Mouse (Mus musculus) lung, embryonic 14.5 days (tissue): ENCODE results near the gene Hmgb2. TPM values are rescaled to one million over a fixed set of nuclear protein-coding genes. Genes with fewer than 3 reads are reported as not detected.

Source experiments
- ATAC-seq: fragments of 200-750 bp; cut with Nextera tagmentation; 2 replicates; pipeline ENCODE4 v1.8.0; 2017; ENCODE audit warnings: mild to moderate bottlenecking, moderate TSS enrichment, moderate library complexity; ENCODE audit not compliant: insufficient read depth
- DNase-seq: peaks from one replicate; pipeline ENCODE4 v3.0.0-alpha.2; 2015
- H3K27ac ChIP-seq: fragments of 300-500 bp; sonication (generic); 2 replicates; pipeline ENCODE4 v1.5.1; 2014; ENCODE audit warnings: low read depth, mild to moderate bottlenecking, moderate library complexity
- H3K27me3 ChIP-seq: fragments of 300-500 bp; sonication (generic); 2 replicates; pipeline ENCODE4 v1.6.1; 2014; ENCODE audit warnings: low read length, control low read depth; ENCODE audit not compliant: insufficient read depth
- H3K36me3 ChIP-seq: fragments of 300-500 bp; sonication (generic); 2 replicates; pipeline ENCODE4 v1.6.1; 2014; ENCODE audit warnings: control low read depth; ENCODE audit not compliant: insufficient read depth
- H3K4me1 ChIP-seq: fragments of 300-500 bp; sonication (generic); 2 replicates; pipeline ENCODE4 v1.6.1; 2014; ENCODE audit warnings: antibody characterized with exemption, control low read depth; ENCODE audit not compliant: insufficient read depth
- H3K4me2 ChIP-seq: fragments of 300-500 bp; sonication (generic); 2 replicates; pipeline ENCODE4 v1.6.1; 2014; ENCODE audit warnings: mild to moderate bottlenecking
- H3K4me3 ChIP-seq: fragments of 300-500 bp; sonication (generic); 2 replicates; pipeline ENCODE4 v1.5.1; 2014; ENCODE audit warnings: low read depth, low read length
- H3K9ac ChIP-seq: fragments of 300-500 bp; sonication (generic); 2 replicates; pipeline ENCODE4 v1.6.1; 2014
- H3K9me3 ChIP-seq: fragments of 300-500 bp; sonication (generic); 2 replicates; pipeline ENCODE4 v1.6.1; 2016; ENCODE audit warnings: low read depth, low read length, control low read depth
- CTCF ChIP-seq: IDR thresholded peaks from 2 replicates; pipeline ENCODE4 v1.5.1; 2016; ENCODE audit warnings: antibody characterized with exemption, low read depth
- WGBS: fragments of 180-500 bp; shearing (Covaris S2); extraction: QIAGEN DNeasy Blood & Tissue Kit; methylation state at CpG from one replicate; pipeline ENCODE4 v1.1.7; 2014; 5-methylcytosine and 5-hydroxymethylcytosine counted together
- polyA plus RNA-seq: library from polyadenylated mRNA; unstranded; fragments of >200 nt; fragmentation: Nextera tagmentation; extraction: Ambion mirVana; gene quantifications from 2 replicates; pipeline ENCODE4 v1.2.1, GENCODE M21; 2014

Hmgb2 gene
- polyA plus RNA-seq, 1 experiment from 2014 or later, result 503 TPM

- no peaks in the 10 kb centered on the region for H3K36me3 ChIP-seq
- H3K27ac ChIP-seq, result no peak overlapping the region
- TF ChIP-seq CTCF, result peak; percentile 82
- peak; percentile 95 for DNase-seq
- H3K4me3 ChIP-seq, result no peak overlapping the region
- no peaks in the 10 kb centered on the region for H3K9me3 ChIP-seq
- WGBS, result 38% methylated on average over 12 of the region's 12 CpGs
- ATAC-seq, result peak; percentile 52; the same call in 1 of the 2 replicates
- no peaks in the 10 kb centered on the region for H3K27me3 ChIP-seq
- no peak overlapping the region for H3K4me2 ChIP-seq
- H3K9ac ChIP-seq, result no peak overlapping the region
- H3K4me1 ChIP-seq, result no peaks in the 10 kb centered on the region
Measured at GRCm38 (mm10) chr8:57540110-57540838, 28.6 kb downstream of the Hmgb2 start.

DNA sequence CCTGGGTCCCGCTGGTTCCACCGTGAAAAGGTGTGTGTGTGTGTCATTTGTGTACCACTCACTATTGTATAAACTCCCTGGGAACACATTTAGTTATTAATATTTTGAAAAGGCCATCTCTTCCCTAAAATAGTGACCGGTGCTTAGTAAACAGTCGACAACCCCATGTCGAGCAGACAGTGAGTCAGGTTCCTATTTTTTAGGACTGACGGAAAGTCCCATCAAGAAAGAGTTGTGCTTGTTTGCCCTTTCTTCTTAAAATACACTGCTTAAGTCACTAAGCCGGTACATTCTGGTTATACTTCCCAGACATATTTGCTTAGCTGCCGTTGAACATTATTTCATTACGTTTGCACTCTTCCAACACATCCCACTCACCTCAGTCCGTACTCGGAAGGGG is 29.2 kb downstream of the Hmgb2 start:
- no peak overlapping the region for H3K4me3 ChIP-seq
- H3K27ac ChIP-seq, result no peak overlapping the region
- H3K9ac ChIP-seq, result no peak overlapping the region
- no peaks in the 10 kb centered on the region for H3K9me3 ChIP-seq
- DNase-seq (no peak), ATAC-seq (no peak; the same call in 1 of the 2 replicates)
- H3K36me3 ChIP-seq, result no peaks in the 10 kb centered on the region
- H3K4me1 ChIP-seq, result no peaks in the 10 kb centered on the region
- H3K4me2 ChIP-seq, result no peak overlapping the region
- no peak for TF ChIP-seq CTCF
- H3K27me3 ChIP-seq, result no peaks in the 10 kb centered on the region
- 79% methylated on average over 11 of the region's 11 CpGs for WGBS

GRCm38 (mm10) chr8:57541405-57541804 is 29.7 kb downstream of the Hmgb2 start:
- 82% methylated on average over 9 of the region's 9 CpGs for WGBS
- no peak for TF ChIP-seq CTCF

GRCm38 (mm10) chr8:57546401-57546800 is 34.7 kb downstream of the Hmgb2 start:
- DNase-seq (no peak), ATAC-seq (no peak)
- no peaks in the 10 kb centered on the region for H3K36me3 ChIP-seq
- TF ChIP-seq CTCF, result no peak
- H3K4me1 ChIP-seq, result no peaks in the 10 kb centered on the region
- no peaks in the 10 kb centered on the region for H3K9me3 ChIP-seq
- no peak overlapping the region for H3K27ac ChIP-seq
- H3K4me3 ChIP-seq, result no peak overlapping the region
- no peaks in the 10 kb centered on the region for H3K27me3 ChIP-seq
- no peak overlapping the region for H3K4me2 ChIP-seq
- WGBS, result 86% methylated on average over 3 of the region's 3 CpGs
- no peak overlapping the region for H3K9ac ChIP-seq

More at GRCm38 (mm10) chr8:57541405-57541804, 29.7 kb downstream of the Hmgb2 start:
- Histone ChIP-seq H3K4me3 (no peak overlapping the region), H3K36me3 (no peaks in the 10 kb centered on the region), H3K27me3 (no peaks in the 10 kb centered on the region), H3K9ac (no peak overlapping the region), H3K4me1 (no peaks in the 10 kb centered on the region), H3K4me2 (no peak overlapping the region), H3K9me3 (no peaks in the 10 kb centered on the region), H3K27ac (no peak overlapping the region)
- DNase-seq, result no peak
- ATAC-seq, result no peak

- no peak for TF ChIP-seq CTCF
- 83% methylated on average over 3 of the region's 3 CpGs for WGBS
- Histone ChIP-seq H3K4me3 (no peak overlapping the region), H3K4me2 (no peak overlapping the region), H3K9ac (no peak overlapping the region), H3K9me3 (no peaks in the 10 kb centered on the region), H3K4me1 (no peaks in the 10 kb centered on the region), H3K36me3 (no peaks in the 10 kb centered on the region), H3K27ac (no peak overlapping the region), H3K27me3 (no peaks in the 10 kb centered on the region)
- DNase-seq, result no peak
- no peak for ATAC-seq
Measured at GRCm38 (mm10) chr8:57546834-57547233, 35.1 kb downstream of the Hmgb2 start.

GRCm38 (mm10) chr8:57547581-57547980 is 35.9 kb downstream of the Hmgb2 start:
- DNase-seq (no peak), ATAC-seq (no peak)
- no peak for TF ChIP-seq CTCF
- no peaks in the 10 kb centered on the region for H3K9me3 ChIP-seq
- no peak overlapping the region for H3K27ac ChIP-seq
- H3K9ac ChIP-seq, result no peak overlapping the region
- WGBS, result 35% methylated on average over 12 of the region's 12 CpGs
- no peaks in the 10 kb centered on the region for H3K4me1 ChIP-seq
- no peak overlapping the region for H3K4me2 ChIP-seq
- H3K27me3 ChIP-seq, result no peaks in the 10 kb centered on the region
- H3K36me3 ChIP-seq, result no peaks in the 10 kb centered on the region
- no peak overlapping the region for H3K4me3 ChIP-seq

DNA sequence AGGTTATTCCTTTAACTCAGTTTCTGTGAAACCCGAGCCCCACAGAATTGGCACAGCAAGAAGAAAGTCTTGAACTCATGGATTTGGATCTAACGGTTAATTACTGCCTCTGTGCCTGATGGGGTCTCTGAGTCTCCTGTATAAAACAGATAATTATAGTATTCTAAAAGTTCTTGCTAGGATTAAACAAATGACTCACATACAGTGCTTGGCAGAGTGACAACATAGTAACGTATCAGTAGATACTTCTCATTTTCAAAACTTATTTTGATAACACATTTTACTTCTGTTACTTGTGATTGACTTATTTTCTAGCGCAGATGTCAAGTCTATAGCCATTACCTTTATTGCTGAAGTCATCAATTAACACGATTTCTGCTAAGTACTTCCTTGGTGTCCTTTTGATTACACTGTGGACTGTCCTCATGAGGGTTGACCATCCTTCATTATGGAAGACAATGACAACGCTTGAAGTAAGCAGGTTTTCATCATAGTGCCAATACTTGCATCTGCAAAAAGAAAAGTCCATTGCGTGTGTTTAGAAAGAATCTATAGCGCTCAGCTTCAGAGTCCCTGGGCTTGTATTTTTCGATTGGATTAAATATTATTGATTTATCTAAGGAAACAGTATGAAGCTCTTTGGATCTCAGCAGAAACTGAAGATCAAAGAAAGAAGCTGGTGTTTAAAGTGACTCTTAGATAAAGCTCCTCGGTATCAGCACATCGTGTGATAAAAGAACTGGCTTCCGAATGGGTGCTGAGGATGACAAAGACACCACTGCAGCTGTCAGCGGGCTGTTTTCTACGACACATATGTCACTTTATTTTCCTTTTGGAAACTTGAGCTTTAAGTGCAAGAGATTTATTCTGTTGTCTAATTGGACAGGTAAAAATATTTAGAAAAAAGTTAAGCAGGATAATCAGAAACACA is 40.7 kb downstream of the Hmgb2 start:
- WGBS, result 69% methylated on average over 14 of the region's 14 CpGs
- Histone ChIP-seq H3K4me3 (no peak overlapping the region), H3K27ac (no peak overlapping the region), H3K36me3 (no peaks in the 10 kb centered on the region), H3K9me3 (no peaks in the 10 kb centered on the region), H3K27me3 (no peaks in the 10 kb centered on the region), H3K9ac (no peak overlapping the region), H3K4me2 (no peak overlapping the region), H3K4me1 (no peaks in the 10 kb centered on the region)
- ATAC-seq, result no peak
- no peak for DNase-seq
- no peak for TF ChIP-seq CTCF
